Comparison of ENCODE assay signal across 22 mouse cellular contexts in genomic region chr12:38668265-38668664, GRCm38 (mm10).
"Had no signal": no experiment of that assay in that cellular context is flagged by ENCODE, and none has a peak within 500 bp of the region (broad histone marks: within the 10 kb centered on the region; RNA-seq: fewer than 3 reads in every experiment).

No protein-coding gene starts in this region.

- DNase-seq: heart, postnatal 10 days; heart, postnatal 14 days; heart, postnatal 36 days; heart, postnatal 4 days; kidney, adult 11 months; kidney, adult 18-20 months; kidney, adult 2 months; kidney, adult 8-10 months; kidney, adult 9 months; kidney, postnatal 10 days; kidney, postnatal 14 days; kidney, postnatal 25 days; kidney, postnatal 36 days; kidney, postnatal 4 days; layer of hippocampus, adult 9-11 months; layer of hippocampus, postnatal 36 days had no signal

- ATAC-seq: hindbrain, embryonic 16.5 days; hindbrain, postnatal 0 days; inflammation-experienced regulatory T-cells, adult 6 months; intestine, embryonic 15.5 days; intestine, embryonic 16.5 days; intestine, postnatal 0 days had no signal
